Mouse (Mus musculus) brain, embryonic 14.5 days (tissue): ENCODE data around the gene Tent5b. TPM values are rescaled to one million over a fixed set of nuclear protein-coding genes. Genes with fewer than 3 reads are reported as not detected.

Source experiments
- DNase-seq: peaks from one replicate; pipeline ENCODE4 v3.0.0-alpha.2; 2011; ENCODE audit warnings: low read depth
- CTCF ChIP-seq: fragments of 200-500 bp; IDR thresholded peaks from 2 replicates; pipeline ENCODE4 v1.5.1; 2012; ENCODE audit warnings: inconsistent platforms, mild to moderate bottlenecking, moderate library complexity, borderline replicate concordance; ENCODE audit not compliant: insufficient read depth, insufficient read length; ENCODE audit errors: extremely low read depth
- POLR2A ChIP-seq: fragments of 200-500 bp; IDR thresholded peaks from 2 replicates; pipeline ENCODE4 v1.6.1; 2012; ENCODE audit warnings: mild to moderate bottlenecking, inconsistent platforms, borderline replicate concordance; ENCODE audit not compliant: poor library complexity, insufficient read depth, insufficient read length, severe bottlenecking; ENCODE audit errors: extremely low read depth
- polyA plus RNA-seq: library from polyadenylated mRNA; depleted of rRNA; stranded (reverse); fragments of >200 nt; gene quantifications from 2 replicates; pipeline ENCODE4 v1.2.3, GENCODE M21; 2012; rRNA removed

Tent5b gene
- polyA plus RNA-seq, 1 experiment: 0.45 TPM

GRCm38 (mm10) chr4:133512972-133513371, 33.0 kb downstream of the Tent5b start:
- no peak for TF ChIP-seq POLR2A
- TF ChIP-seq CTCF: peak; percentile 90

GRCm38 (mm10) chr4:133518601-133519368, 38.9 kb downstream of the Tent5b start, which contains the start of gene Kdf1:
TSS of gene Kdf1 (plus strand) at chr4:133518963.
- TF ChIP-seq POLR2A: no peak
- TF ChIP-seq CTCF: no peak

More at GRCm38 (mm10) chr4:133512972-133513371, 33.0 kb downstream of the Tent5b start:
- peak; percentile 75 for DNase-seq

GRCm38 (mm10) chr4:133519369-133519665, 39.4 kb downstream of the Tent5b start:
- peak; percentile 7 for DNase-seq
- TF ChIP-seq POLR2A (no peak), CTCF (no peak)

More at GRCm38 (mm10) chr4:133518601-133519368, 38.9 kb downstream of the Tent5b start, which contains the start of gene Kdf1:
- DNase-seq: no peak

- no peak for DNase-seq
- TF ChIP-seq POLR2A (no peak), CTCF (no peak)
Measured at GRCm38 (mm10) chr4:133521502-133521901, 41.6 kb downstream of the Tent5b start.

- TF ChIP-seq CTCF: no peak
- no peak for TF ChIP-seq POLR2A
- DNase-seq: no peak
Measured at GRCm38 (mm10) chr4:133527788-133528187, 47.9 kb downstream of the Tent5b start.

DNA sequence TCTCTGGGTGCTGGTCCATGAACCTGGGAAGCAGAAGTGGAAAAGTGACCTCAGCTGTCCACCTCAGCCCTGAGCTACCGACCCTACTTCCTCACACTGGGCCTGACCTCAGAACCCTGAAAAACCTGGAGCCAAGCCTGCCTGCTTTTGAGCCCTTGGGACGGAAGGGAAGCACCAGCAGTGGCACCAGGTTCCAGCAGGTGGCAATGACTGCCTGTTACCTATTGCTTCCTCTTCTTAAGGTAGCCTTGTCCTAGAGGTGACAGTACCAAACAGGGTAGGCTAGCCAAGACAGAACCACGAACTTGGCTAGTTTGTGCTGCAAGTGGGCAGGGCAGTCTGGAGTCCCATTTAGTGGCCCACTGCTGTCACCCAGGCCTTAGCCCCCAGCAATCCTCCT, 52.8 kb downstream of the Tent5b start:
- no peak for TF ChIP-seq POLR2A
- no peak for TF ChIP-seq CTCF
- DNase-seq: no peak

DNA sequence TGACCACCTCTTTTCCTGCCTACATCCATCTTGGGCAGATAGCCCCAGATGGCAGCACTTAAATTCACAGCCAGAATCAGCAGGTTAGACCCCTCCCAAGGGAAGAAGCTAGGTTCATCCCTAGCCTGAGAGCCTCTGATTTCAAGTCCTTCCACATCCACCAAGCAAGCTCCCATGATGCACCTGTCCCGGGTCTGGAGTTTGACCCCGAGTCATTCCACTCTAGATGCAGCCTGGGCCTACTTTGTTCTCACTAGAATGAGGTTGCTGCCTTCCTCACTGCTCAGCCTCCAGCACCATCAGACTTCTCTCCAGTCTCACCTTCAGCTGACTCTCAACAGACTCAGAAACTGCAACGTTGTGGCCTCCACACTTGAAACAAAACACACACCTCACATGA, 56.1 kb downstream of the Tent5b start:
- no peak for TF ChIP-seq POLR2A
- TF ChIP-seq CTCF: no peak
- no peak for DNase-seq

GRCm38 (mm10) chr4:133536652-133537051, 56.7 kb downstream of the Tent5b start:
- DNase-seq: no peak
- TF ChIP-seq POLR2A (no peak), CTCF (no peak)

Other genes with a start within 250 kb of the Tent5b start
- 2.1 and 2.4 TPM in 2 replicates for gene Map3k6, start 239.3 kb upstream of the Tent5b start, polyA plus RNA-seq
- 1.5 and 2.6 TPM in 2 replicates for gene Sytl1, start 217.0 kb upstream of the Tent5b start, polyA plus RNA-seq
- gene Tmem222, start 202.3 kb upstream of the Tent5b start, polyA plus RNA-seq: 120 and 154 TPM in 2 replicates
- gene Wdtc1, start 126.7 kb upstream of the Tent5b start, polyA plus RNA-seq: 38.6 and 49.6 TPM in 2 replicates
- 23.4 and 33.1 TPM in 2 replicates for gene Slc9a1, start 110.4 kb upstream of the Tent5b start, polyA plus RNA-seq
- 6.6 and 8.2 TPM in 2 replicates for gene Trnp1, start 18.4 kb downstream of the Tent5b start, polyA plus RNA-seq
- 0.40 and 0.51 TPM in 2 replicates for gene Kdf1, start 38.8 kb downstream of the Tent5b start, polyA plus RNA-seq
- 119 and 167 TPM in 2 replicates for gene Nudc, start 65.9 kb downstream of the Tent5b start, polyA plus RNA-seq
- not detected in 2 replicates for gene Nr0b2, start 73.2 kb downstream of the Tent5b start, polyA plus RNA-seq
- gene Gpatch3, start 94.6 kb downstream of the Tent5b start, polyA plus RNA-seq: 5.9 and 7.5 TPM in 2 replicates
- gene Gpn2, start 104.2 kb downstream of the Tent5b start, polyA plus RNA-seq: 37.7 and 56.8 TPM in 2 replicates
- gene Sfn, start 122.0 kb downstream of the Tent5b start, polyA plus RNA-seq: 10.0 and 11.9 TPM in 2 replicates
- 34.4 and 39.9 TPM in 2 replicates for gene Zdhhc18, start 170.0 kb downstream of the Tent5b start, polyA plus RNA-seq
- gene Pigv, start 192.5 kb downstream of the Tent5b start, polyA plus RNA-seq: 11.7 and 12.8 TPM in 2 replicates